8 mouse cellular contexts compared by ENCODE assay signal in genomic region chr8:80314826-80315225, GRCm38 (mm10).
A peak's percentile ranks its signal among the peaks of the same experiment; 100 is the strongest.
DNase-seq lines count a peak whose midpoint lies in the region; ATAC-seq and TF ChIP-seq lines count a peak whose summit lies in the region.

No protein-coding gene starts in this region.

- H3K9ac ChIP-seq in heart, embryonic 13.5 days = no peak overlapping the region
- H3K9ac ChIP-seq in hindbrain, embryonic 12.5 days = 0 out of 2 replicates have a peak overlapping the region, but pooled peaks have one; percentile 33
- no peak overlapping the region for H3K9ac ChIP-seq in limb, embryonic 14.5 days (ENCODE audit: low read depth, low read length, severe bottlenecking)
- H3K9ac ChIP-seq in midbrain, embryonic 16.5 days (ENCODE audit: low read depth, low read length) = no peak overlapping the region

- H3K4me3 ChIP-seq in heart, embryonic 13.5 days = peak overlapping the region; percentile 37
- no peak overlapping the region; the same call in 1 of the 2 replicates for H3K4me3 ChIP-seq in heart, embryonic 10.5 days
- H3K4me3 ChIP-seq in hindbrain, embryonic 12.5 days = peak overlapping the region; percentile 20; the same call in 1 of the 2 replicates
- H3K4me3 ChIP-seq in limb, embryonic 14.5 days (replicated peaks; ENCODE audit: low read length) = peak overlapping the region; percentile 19
- H3K4me3 ChIP-seq in midbrain, embryonic 16.5 days (ENCODE audit: low read depth, low read length) = peak overlapping the region; percentile 29

- H3K27me3 ChIP-seq in heart, embryonic 13.5 days (replicated peaks) = no peaks in the 10 kb centered on the region; the same call in 1 of the 2 replicates
- H3K27me3 ChIP-seq in heart, embryonic 10.5 days (ENCODE audit: insufficient read depth, poor library complexity, severe bottlenecking) = no peaks in the 10 kb centered on the region
- H3K27me3 ChIP-seq in hindbrain, embryonic 12.5 days = peaks cover 9% of the 10 kb centered on the region; the same call in 1 of the 2 replicates
- H3K27me3 ChIP-seq in limb, embryonic 14.5 days (ENCODE audit: control insufficient read depth, insufficient read depth, low read length) = no peaks in the 10 kb centered on the region
- no peaks in the 10 kb centered on the region for H3K27me3 ChIP-seq in midbrain, embryonic 16.5 days (ENCODE audit: control insufficient read depth, insufficient read depth, low read depth, low read length)

- no peak for ATAC-seq in heart, embryonic 13.5 days (ENCODE audit: extremely low read depth, insufficient number of reproducible peaks, low FRiP score, low TSS enrichment)
- ATAC-seq in hindbrain, embryonic 12.5 days (ENCODE audit: low FRiP score) = peak; percentile 83
- peak; percentile 85 for ATAC-seq in limb, embryonic 14.5 days (ENCODE audit: low FRiP score, low read depth)
- peak; percentile 84 for ATAC-seq in midbrain, embryonic 16.5 days

- H3K4me2 ChIP-seq in heart, embryonic 13.5 days = peak overlapping the region; percentile 62
- H3K4me2 ChIP-seq in hindbrain, embryonic 12.5 days (replicated peaks) = peak overlapping the region; percentile 52
- peak overlapping the region; percentile 50 for H3K4me2 ChIP-seq in limb, embryonic 14.5 days (replicated peaks; ENCODE audit: low read depth, low read length, severe bottlenecking)
- peak overlapping the region; percentile 64 for H3K4me2 ChIP-seq in midbrain, embryonic 16.5 days (ENCODE audit: low read length)

- H3K9me3 ChIP-seq in heart, embryonic 13.5 days = no peaks in the 10 kb centered on the region
- H3K9me3 ChIP-seq in heart, embryonic 10.5 days = no peaks in the 10 kb centered on the region
- H3K9me3 ChIP-seq in hindbrain, embryonic 12.5 days (replicated peaks) = no peaks in the 10 kb centered on the region
- no peaks in the 10 kb centered on the region for H3K9me3 ChIP-seq in limb, embryonic 14.5 days (ENCODE audit: control insufficient read depth, low read length)
- H3K9me3 ChIP-seq in midbrain, embryonic 16.5 days (replicated peaks; ENCODE audit: control insufficient read depth, low read length, poor library complexity, severe bottlenecking) = no peaks in the 10 kb centered on the region

- no peak overlapping the region for H3K27ac ChIP-seq in heart, embryonic 13.5 days (replicated peaks)
- H3K27ac ChIP-seq in heart, embryonic 10.5 days = no peak overlapping the region
- H3K27ac ChIP-seq in hindbrain, embryonic 12.5 days = peak overlapping the region; percentile 60
- no peak overlapping the region for H3K27ac ChIP-seq in limb, embryonic 14.5 days (replicated peaks; ENCODE audit: low read depth, low read length)
- H3K27ac ChIP-seq in midbrain, embryonic 16.5 days (ENCODE audit: low read length) = peak overlapping the region; percentile 77

- peaks cover 25% of the 10 kb centered on the region for H3K4me1 ChIP-seq in heart, embryonic 13.5 days
- H3K4me1 ChIP-seq in heart, embryonic 10.5 days = peaks cover 39% of the 10 kb centered on the region
- peaks cover 20% of the 10 kb centered on the region for H3K4me1 ChIP-seq in hindbrain, embryonic 12.5 days
- peaks cover 28% of the 10 kb centered on the region for H3K4me1 ChIP-seq in limb, embryonic 14.5 days (ENCODE audit: control insufficient read depth, insufficient read depth, low read length)
- peaks cover 18% of the 10 kb centered on the region; the same call in 1 of the 2 replicates for H3K4me1 ChIP-seq in midbrain, embryonic 16.5 days (ENCODE audit: control insufficient read depth, insufficient read depth, low read length)

- no peak for DNase-seq in heart, embryonic 10.5 days (ENCODE audit: low spot score)
- DNase-seq in embryo, embryonic 10.5 days (ENCODE audit: low spot score) = peak; percentile 91
- DNase-seq in limb, embryonic 14.5 days (ENCODE audit: low spot score) = peak; percentile 78
- no peak for DNase-seq in B cell, adult 2 months
- no peak for DNase-seq in thymus, postnatal 4 days

- 22% methylated on average over 7 of the region's 7 CpGs for WGBS in heart, embryonic 13.5 days
- 31% methylated on average over 7 of the region's 7 CpGs for WGBS in heart, embryonic 10.5 days
- 4% methylated on average over 7 of the region's 7 CpGs for WGBS in hindbrain, embryonic 12.5 days
- WGBS in limb, embryonic 14.5 days = 5% methylated on average over 7 of the region's 7 CpGs
- WGBS in midbrain, embryonic 16.5 days = under 1% methylated on average over 7 of the region's 7 CpGs

- H3K36me3 ChIP-seq in heart, embryonic 13.5 days = no peaks in the 10 kb centered on the region
- no peaks in the 10 kb centered on the region for H3K36me3 ChIP-seq in heart, embryonic 10.5 days
- no peaks in the 10 kb centered on the region for H3K36me3 ChIP-seq in hindbrain, embryonic 12.5 days
- no peaks in the 10 kb centered on the region for H3K36me3 ChIP-seq in limb, embryonic 14.5 days (ENCODE audit: control insufficient read depth, insufficient read depth, low read length)
- H3K36me3 ChIP-seq in midbrain, embryonic 16.5 days (ENCODE audit: control insufficient read depth, insufficient read depth, low read length) = no peaks in the 10 kb centered on the region

- TF ChIP-seq POLR2A in limb, embryonic 14.5 days (IDR thresholded peaks at IDR 0.05; ENCODE audit: borderline replicate concordance, extremely low read depth, insufficient read depth, insufficient read length) = no peak

Comparison
In these comparisons a context has a peak if more than half of its experiments do, and no peak if none do; other contexts are left out.
1. H3K27ac ChIP-seq: peak in hindbrain, embryonic 12.5 days (single experiment) and midbrain, embryonic 16.5 days (single experiment); none in heart, embryonic 13.5 days (single experiment), heart, embryonic 10.5 days (single experiment) and limb, embryonic 14.5 days (single experiment).
2. DNase-seq: peak in embryo, embryonic 10.5 days (single experiment) and limb, embryonic 14.5 days (single experiment); none in heart, embryonic 10.5 days (single experiment), B cell, adult 2 months (0 of 2) and thymus, postnatal 4 days (single experiment).
3. Peak in every context shown above with its lines, with median percentiles within 50 percentile points of each other: H3K4me2 ChIP-seq.